Mouse (Mus musculus) stomach, postnatal 0 days (tissue): ENCODE data around the gene Pigf.

Source experiments
- CTCF ChIP-seq: IDR thresholded peaks from 2 replicates; pipeline ENCODE4 v1.5.1; 2016; ENCODE audit warnings: antibody characterized with exemption, low read depth, mild to moderate bottlenecking, moderate library complexity
- EP300 ChIP-seq: optimal IDR thresholded peaks from 2 replicates; pipeline ENCODE3; 2016; ENCODE audit warnings: antibody characterized with exemption

DNA sequence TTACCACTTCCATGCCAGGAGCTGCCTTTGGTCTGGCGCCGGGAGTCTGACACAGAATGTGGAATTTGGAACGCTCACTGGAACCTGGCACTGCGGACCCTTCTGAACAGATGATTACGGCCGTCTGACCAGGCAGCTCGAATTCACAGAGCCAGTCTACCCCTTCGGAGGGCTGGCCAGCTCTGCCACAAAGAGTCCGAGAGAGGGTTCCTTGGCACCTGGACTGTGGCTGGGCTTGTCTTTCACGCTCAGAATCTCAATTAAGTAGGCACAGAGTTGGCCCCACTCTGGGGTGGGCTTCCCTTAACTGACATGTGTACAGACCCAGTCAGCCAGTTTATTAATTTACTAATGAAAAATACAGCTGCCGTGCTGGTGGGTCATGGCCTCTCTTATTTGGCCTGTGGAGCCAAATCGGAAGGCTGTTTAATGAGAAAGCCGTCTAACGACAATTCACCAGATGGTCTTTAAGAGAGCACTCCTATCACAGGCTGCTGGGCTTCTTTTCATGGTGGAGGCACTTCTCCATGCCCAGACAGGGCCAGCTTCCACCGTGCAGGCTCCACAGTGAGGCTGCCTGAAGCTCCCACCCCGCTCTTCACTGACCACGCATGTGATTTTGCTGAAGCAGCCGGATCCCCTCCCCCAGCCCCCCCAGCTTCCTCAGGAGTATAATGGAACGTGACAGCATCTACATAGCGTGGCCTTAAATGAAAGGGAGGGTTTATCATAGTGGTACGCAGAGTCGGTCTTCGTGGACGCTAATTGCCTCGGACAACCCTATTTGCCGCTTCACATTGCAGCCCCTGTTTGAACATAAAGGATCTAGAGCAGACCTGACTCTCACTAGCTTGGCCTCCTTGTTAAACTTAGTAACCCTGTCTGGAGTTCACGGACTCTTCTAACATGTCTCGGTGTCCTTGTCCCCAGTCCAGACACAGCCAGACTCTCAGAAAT, 77.1 kb downstream of the Pigf start, which contains the start of gene Atp6v1e2:
- TF ChIP-seq EP300 (no peak), CTCF (no peak)
